Mouse (Mus musculus) lung, adult 18-20 months (tissue): ENCODE data around the gene 1110008P14Rik.
"Not testable (repeated sequence)": the region's sequence is repeated elsewhere in the genome, so short reads cannot be mapped to it uniquely, and the experiment has no call there.

Experiments
- DNase-seq, 2 experiments: peaks; one replicate each; pipeline ENCODE4 v3.0.0; 2022; ENCODE audit warnings: mixed read lengths in 2 of 2

1110008P14Rik gene

DNA sequence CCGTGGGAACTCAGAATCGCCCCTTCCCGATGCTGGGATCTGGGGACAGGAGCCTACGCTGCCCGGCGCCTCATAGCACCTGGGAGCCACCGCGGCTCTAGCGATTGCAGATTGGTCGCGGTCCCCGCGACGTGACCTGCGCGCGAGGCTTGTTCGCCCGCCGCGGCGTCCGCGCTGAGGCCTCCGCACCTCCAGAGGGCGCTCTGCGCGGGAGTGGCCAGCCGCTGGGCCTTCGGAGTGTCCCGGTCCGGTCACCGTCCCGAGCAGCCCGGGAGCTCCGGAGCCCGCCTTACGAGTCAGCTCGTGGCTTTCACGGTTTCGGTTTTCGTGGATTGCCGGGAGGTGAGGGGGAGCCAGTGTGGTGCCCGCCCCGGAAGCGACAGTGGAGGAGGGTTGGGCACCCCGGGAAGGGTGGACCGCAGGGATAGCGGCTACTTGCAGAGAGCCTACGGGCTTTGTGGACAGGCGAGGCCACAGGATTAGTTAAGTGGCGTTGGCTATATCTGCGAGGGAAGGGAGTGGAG, 18.9 kb downstream of the 1110008P14Rik start:
- DNase-seq = peak; percentile 94 to 96

DNA sequence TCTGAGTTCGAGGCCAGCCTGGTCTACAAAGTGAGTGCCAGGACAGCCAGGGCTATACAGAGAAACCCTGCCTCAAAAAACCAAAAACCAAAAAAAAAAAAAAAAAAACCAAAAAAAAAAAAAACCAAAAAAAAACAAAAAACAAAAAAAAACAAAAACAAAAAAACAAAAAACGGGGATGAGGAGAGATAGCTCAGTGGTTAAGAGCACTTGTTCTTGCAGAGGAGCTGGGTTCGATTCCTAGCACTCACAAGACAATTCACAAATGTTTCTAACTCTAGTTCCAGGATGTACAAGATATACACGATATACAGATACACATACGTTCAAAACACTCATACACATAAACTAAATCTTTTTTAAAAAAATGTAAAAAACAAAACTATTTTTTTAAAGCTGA, 19.5 kb downstream of the 1110008P14Rik start:
- not testable (repeated sequence) for DNase-seq

DNA sequence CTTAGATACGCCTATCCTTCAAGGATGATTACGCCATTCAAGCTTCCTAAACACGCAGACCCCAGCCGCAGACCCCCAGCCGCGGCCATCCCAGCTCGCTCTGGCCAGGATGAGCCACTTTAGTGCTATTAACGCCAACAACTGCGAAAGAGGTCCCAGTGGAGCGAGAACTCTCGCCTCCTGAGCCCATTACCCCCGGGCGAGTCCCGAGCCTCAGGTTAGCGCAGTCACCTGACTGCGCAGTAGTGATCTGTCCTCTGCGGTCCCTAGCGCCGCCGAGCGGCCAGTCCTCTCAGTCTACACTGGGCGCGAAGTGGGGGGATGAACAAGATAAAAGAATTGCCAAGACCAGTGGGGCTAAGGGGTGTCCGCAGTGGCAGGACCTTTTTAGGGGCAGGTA, 20.3 kb downstream of the 1110008P14Rik start:
- peak; percentile 82 to 86 for DNase-seq

DNA sequence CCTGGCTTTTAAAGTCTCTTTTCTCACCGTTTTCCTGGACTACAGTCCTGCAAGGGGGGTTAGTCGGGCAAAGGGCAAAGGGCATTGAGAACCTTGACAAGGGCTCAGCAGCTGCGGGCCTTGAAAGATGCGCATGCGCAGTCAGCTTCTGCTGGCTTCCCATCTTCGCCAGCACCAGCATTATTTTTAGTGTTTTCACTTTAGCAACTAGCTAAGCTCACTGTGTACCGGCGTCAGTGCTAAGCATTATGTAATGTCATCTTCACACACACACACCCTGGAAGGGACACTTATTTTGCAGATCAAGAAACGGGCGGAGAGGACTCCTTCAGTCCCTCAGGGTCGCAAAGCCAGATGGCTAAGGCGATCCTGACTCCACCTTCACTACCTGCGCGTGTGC, 21.0 kb downstream of the 1110008P14Rik start:
- peak; percentile 71 to 77 for DNase-seq

DNA sequence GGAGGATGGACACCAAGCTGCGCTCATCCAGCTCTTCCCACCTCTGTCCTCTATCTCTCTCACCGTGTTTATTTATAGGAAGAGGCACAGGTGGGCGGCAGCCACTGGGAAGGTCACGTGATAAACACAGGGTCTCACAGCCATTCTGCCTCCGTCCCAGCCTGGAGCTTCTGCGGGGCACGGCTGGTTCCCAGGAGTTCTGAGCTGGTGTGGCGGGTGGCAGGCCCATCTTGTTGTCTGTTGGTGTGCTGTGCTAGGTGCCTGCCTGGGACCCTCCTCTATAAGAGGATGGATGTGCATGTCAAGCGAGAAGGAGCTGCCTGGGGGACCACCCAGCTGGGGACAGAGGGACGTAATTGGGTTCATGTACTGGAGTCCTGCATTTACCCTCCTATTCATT, 23.4 kb downstream of the 1110008P14Rik start:
- no peak for DNase-seq

DNA sequence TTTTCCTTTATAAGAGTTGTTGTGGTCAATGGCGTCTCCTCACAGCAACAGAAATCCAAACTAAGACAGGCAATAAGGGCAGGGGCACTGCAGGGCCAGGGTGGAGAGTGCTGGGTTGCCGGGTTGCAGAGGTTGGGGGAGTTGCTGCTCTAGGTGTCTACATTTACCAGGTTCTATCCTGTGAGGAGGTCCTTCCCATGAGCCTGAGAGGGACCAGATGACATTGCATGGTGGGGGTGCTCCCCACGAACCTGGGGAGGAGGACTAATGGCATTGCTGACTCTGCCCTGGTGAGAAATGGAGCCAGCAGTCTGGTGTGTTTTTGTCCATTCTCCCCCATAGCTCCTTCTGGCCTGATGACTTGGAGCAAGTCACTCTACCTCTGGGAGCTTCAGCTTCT, 24.0 kb downstream of the 1110008P14Rik start:
- no peak for DNase-seq

DNA sequence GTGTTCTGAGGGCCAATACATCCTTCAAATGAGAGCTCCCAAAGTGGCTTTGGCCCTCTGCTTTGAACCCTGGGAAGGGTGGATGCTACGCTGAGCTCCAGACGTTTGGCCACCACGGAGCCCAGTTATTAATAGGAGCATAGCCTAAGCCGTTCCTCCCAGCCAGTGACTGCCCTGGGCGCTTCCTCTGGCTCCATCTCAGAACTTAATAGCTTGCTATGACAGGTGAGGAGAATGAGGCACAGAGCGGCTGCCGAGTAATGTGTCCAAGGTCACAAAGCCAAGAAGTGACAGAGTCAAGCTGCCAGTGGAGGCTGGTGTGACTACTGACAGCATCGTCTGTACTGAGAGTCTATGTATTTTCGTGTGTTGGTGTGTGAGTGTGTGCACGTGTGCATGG, 25.5 kb downstream of the 1110008P14Rik start:
- no peak for DNase-seq

DNA sequence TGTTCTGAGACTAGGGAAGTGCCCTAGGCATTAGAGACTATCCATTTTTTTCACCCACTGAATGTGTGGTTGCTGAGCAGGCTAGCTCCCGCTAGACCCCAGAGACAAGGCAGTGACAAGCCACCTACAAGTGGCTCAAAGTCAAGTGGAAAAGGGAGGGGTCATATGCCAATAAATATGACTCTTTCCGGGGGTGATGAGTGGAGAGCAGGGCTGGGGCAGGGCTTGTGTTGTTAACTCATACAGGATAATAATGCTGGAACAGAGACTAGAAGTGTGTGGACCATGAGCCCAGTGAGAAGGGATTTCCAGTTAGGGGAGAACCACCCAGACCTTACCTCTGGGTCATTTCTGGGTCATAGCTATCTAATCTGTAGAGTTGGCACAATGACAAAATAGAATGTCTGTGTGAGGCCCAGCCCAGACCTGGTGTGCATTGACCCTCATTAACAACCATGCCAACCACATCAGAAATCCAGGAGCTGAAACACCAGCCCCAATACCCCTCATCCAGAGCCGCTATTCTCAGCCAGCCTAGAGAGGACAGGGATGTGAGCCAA, 27.3 kb downstream of the 1110008P14Rik start:
- DNase-seq = no peak

- no peak for DNase-seq
These were observed 27.9 kb downstream of the 1110008P14Rik start for GRCm38 (mm10) chr2:32353836-32354235.

DNA sequence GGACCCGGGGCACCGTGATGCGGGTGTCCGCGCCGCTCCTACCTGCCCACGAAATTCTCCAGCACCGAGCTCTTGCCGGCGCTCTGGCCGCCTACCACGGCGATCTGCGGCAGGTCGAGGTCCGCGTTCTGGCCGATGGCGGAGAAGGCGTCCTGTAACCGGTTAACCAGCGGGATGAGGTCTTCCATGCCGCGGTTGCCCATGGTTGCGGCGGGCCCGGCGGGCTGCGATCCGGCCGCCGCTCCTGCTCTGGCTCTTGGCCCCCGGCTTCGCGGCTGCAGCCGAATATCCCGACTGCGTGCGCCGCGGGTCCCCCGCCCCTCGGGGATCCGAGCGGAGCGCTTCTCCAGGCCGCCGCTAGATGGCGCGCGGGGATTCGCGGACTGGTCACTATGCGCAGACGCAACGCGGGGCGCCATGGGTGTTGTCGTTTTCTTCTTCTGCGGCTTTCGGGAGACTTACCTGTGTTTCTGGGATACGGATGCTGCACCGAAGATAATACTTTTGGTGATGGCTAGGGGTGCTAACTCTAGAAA, 28.7 kb downstream of the 1110008P14Rik start, which contains the start of gene Dnm1:
Gene Dnm1 (minus strand): TSS at position 332 of the 536 bp plus-strand sequence.
- peak; percentile 82 to 88 for DNase-seq

- no peak for DNase-seq
These were observed 29.4 kb downstream of the 1110008P14Rik start, which contains the start of gene Ciz1 for GRCm38 (mm10) chr2:32352151-32353006. Gene Ciz1, plus strand, starts transcription at chr2:32352327.

GRCm38 (mm10) chr2:32351471-32351961, 30.2 kb downstream of the 1110008P14Rik start:
- DNase-seq = no peak

GRCm38 (mm10) chr2:32350471-32351051, 31.2 kb downstream of the 1110008P14Rik start:
- DNase-seq = no peak

DNA sequence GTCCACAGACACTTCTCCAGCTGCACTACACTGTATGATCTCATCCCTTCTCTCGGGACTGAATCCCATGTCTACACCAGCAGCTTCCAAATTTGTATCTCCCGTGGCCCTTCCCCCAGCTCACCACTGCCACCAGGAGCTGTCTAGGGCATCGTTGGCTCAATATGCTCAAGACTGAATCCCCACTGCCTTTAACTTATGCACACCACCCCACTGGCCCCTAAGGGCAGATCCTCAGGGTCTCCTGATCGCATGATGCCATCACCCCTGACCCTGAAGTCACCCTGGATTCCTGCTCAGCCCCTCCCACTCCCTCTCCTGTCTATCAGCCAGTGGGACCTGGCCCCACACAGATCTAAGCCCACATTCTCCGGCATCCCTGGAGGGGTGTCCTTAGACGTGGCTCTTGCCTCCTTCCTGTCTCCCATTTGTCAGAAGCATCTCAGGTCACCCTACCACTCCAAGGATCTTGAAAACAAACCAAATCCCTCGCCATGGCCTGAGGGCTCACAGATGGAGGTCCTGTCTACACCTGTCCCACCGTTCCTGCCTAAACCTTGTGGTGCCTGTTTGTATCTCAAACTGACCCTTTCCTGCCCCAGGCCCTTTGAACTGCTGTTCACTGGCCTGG, 32.0 kb downstream of the 1110008P14Rik start:
- DNase-seq = no peak

DNA sequence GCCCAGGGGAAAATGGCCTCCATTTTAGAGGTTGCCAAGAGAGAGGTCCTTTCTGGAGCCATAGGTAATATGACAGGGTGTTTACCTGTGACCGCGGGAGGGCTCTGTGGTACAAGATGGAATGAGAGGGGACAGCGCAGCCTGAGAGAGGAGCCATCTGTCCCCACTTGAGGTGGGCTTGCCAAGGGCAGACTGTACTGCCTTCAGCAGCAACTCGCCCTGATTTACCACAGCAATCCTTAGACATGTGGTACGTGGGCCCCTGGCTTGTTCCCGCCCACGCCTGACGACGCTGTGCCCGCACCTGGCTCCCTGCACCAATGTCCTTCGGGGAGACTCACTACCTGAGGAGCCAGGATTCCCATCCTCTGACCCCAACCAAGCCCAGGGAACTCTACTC, 33.4 kb downstream of the 1110008P14Rik start:
- no peak for DNase-seq

- no peak for DNase-seq
These were observed 34.7 kb downstream of the 1110008P14Rik start for GRCm38 (mm10) chr2:32347019-32347418.

- no peak for DNase-seq
These were observed 37.0 kb downstream of the 1110008P14Rik start for GRCm38 (mm10) chr2:32344598-32345321.

DNA sequence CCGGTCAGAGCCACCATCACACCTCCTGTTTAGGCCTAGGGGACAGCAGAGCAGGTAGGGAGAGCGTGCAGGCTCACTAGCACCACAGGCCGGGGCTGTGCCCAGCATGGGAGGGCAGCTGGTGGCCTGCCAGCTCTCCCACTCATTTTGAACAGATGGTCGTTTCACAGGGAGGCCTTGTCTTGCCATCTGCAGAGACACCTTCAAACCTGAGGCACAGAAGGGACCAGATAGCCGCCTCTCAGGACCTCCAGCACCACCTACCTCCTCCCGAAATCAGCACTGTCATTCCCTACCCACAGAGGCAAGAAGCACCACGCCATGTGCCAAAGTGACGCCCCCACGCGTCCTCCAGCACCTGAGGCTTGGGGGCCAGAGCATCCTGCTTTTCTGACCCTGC, 37.7 kb downstream of the 1110008P14Rik start:
- no peak for DNase-seq

GRCm38 (mm10) chr2:32343351-32343671, 38.4 kb downstream of the 1110008P14Rik start:
- DNase-seq = no peak

DNA sequence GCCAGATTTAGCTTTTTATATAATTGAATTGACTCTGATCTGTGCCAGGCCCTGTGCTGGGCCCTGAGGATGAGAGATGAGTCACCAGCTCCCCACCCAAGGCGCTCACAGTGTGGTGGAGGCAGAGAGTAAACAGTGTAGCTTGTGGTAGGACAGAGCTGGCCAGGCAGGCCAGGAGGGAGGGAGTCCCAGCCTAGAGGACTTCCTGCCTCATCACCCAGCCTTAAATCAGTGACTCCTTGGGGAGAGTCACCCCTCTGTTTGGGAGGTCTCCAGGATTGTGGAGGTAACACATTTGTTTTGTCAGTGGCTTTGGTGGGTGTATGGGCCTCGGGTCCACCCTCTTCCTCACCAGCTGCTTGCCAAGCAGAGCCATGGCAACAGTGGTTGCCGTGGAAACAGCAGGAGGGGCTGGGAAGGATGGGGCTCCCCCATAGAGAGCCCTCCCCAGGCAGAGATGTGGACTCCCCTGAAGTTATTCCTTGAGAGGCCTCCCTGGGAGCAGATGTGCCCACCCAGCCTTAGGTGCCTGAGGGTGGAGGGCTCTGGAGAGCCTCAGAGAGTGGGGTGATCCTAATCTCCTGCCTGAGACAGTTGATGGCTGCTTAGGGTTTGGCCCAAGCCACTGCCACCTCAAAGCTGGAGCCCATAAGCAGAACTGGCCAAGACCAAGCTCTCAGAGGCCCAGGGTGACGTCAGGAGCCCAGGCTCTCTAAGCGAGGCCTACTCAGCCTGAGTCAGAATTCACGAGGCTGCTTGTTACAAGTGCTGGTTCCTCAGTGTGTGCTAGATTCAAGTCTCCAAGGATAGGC, 39.0 kb downstream of the 1110008P14Rik start:
- peak; percentile 51 to 52 for DNase-seq

- no peak for DNase-seq
These were observed 39.7 kb downstream of the 1110008P14Rik start for GRCm38 (mm10) chr2:32342039-32342438.
